Mouse (Mus musculus) MEL (cell line): ENCODE measurements around the gene Duox1. TPM values are rescaled to one million over a fixed set of nuclear protein-coding genes. Genes with fewer than 3 reads are reported as not detected.
"Not testable (repeated sequence)": the region's sequence is repeated elsewhere in the genome, so short reads cannot be mapped to it uniquely, and the experiment has no call there.

Experiments used
- DNase-seq: peaks from one replicate; pipeline ENCODE4 v3.0.0; 2011; ENCODE audit warnings: low read depth, low spot score
- H3K27ac ChIP-seq: 2 replicates; pipeline ENCODE4 v1.5.1; 2012; ENCODE audit warnings: low read depth, mild to moderate bottlenecking, control low read depth, low read length, moderate library complexity; ENCODE audit not compliant: control insufficient read depth
- H3K27me3 ChIP-seq, 2 experiments: fragments of 150-350 bp in 1 of 2; sonication (generic) in 1 of 2; 2 replicates each; pipeline ENCODE4 v1.6.1; 2012; ENCODE audit warnings: low read length in 2 of 2, mild to moderate bottlenecking in 2 of 2, improper control_type of control experiment in 1 of 2, moderate library complexity in 1 of 2; ENCODE audit not compliant: insufficient read depth in 2 of 2, control insufficient read depth in 1 of 2
- H3K36me3 ChIP-seq, 2 experiments: 2 replicates each; pipeline ENCODE4 v1.6.1; 2012 to 2014; ENCODE audit warnings: low read length in 2 of 2, improper control_type of control experiment in 1 of 2, inconsistent platforms in 1 of 2, mild to moderate bottlenecking in 1 of 2; ENCODE audit not compliant: insufficient read depth in 2 of 2, control insufficient read depth in 1 of 2
- H3K4me1 ChIP-seq, 2 experiments: fragments of 150-350 bp in 1 of 2; sonication (generic) in 1 of 2; 2 replicates each; pipeline ENCODE4 v1.6.1; 2012; ENCODE audit warnings: low read length in 2 of 2, improper control_type of control experiment in 1 of 2, mild to moderate bottlenecking in 1 of 2; ENCODE audit not compliant: insufficient read depth in 2 of 2, control insufficient read depth in 1 of 2
- H3K4me3 ChIP-seq, 2 experiments: fragments of 150-350 bp in 1 of 2; sonication (generic) in 1 of 2; 2 replicates each; pipeline ENCODE4 v1.5.1; 2012; ENCODE audit warnings: low read depth in 2 of 2, low read length in 2 of 2, mild to moderate bottlenecking in 2 of 2, moderate library complexity in 2 of 2, control low read depth in 1 of 2, improper control_type of control experiment in 1 of 2; ENCODE audit not compliant: control insufficient read depth in 1 of 2, insufficient read depth in 1 of 2
- H3K79me2 ChIP-seq: 2 replicates; pipeline ENCODE4 v1.6.1; 2012; ENCODE audit warnings: mild to moderate bottlenecking, low read length, moderate library complexity; ENCODE audit not compliant: control insufficient read depth, poor library complexity, insufficient read depth
- H3K9ac ChIP-seq: 2 replicates; pipeline ENCODE4 v1.6.1; 2012; ENCODE audit warnings: low read depth, mild to moderate bottlenecking, control low read depth, low read length, moderate library complexity; ENCODE audit not compliant: control insufficient read depth, poor library complexity, severe bottlenecking
- H3K9me3 ChIP-seq: fragments of 150-350 bp; sonication (generic); replicated peaks from 2 replicates; pipeline ENCODE4 v1.6.1; 2012; ENCODE audit warnings: mild to moderate bottlenecking, low read length, improper control_type of control experiment, moderate library complexity; ENCODE audit not compliant: insufficient read depth
- GATA1 ChIP-seq: IDR thresholded peaks from 2 replicates; pipeline ENCODE4 v1.6.1; 2011; ENCODE audit warnings: low read depth, low read length, improper control_type of control experiment
- HCFC1 ChIP-seq: IDR thresholded peaks from 2 replicates; pipeline ENCODE4 v1.6.1; 2012; ENCODE audit warnings: low read depth, mild to moderate bottlenecking, inconsistent platforms, low read length, improper control_type of control experiment, moderate library complexity
- KAT2A ChIP-seq: conservative IDR thresholded peaks from 2 replicates; pipeline ENCODE4 v1.6.1; 2012; ENCODE audit warnings: low read depth, low read length, improper control_type of control experiment, inconsistent platforms
- MAFK ChIP-seq: IDR thresholded peaks from 2 replicates; pipeline ENCODE4 v1.6.1; 2011; ENCODE audit warnings: low read depth, mild to moderate bottlenecking, low read length, improper control_type of control experiment, borderline replicate concordance
- MAZ ChIP-seq: IDR thresholded peaks from 2 replicates; pipeline ENCODE4 v1.6.1; 2012; ENCODE audit warnings: low read depth, mild to moderate bottlenecking, inconsistent platforms, low read length, improper control_type of control experiment
- MXI1 ChIP-seq: IDR thresholded peaks from 2 replicates; pipeline ENCODE4 v1.6.1; 2011; ENCODE audit warnings: mild to moderate bottlenecking, low read depth, low read length, improper control_type of control experiment
- POLR2AphosphoS2 ChIP-seq: IDR thresholded peaks from 2 replicates; pipeline ENCODE4 v1.6.1; 2011; ENCODE audit warnings: low read length, improper control_type of control experiment
- POLR2AphosphoS5 ChIP-seq: IDR thresholded peaks from 2 replicates; pipeline ENCODE4 v1.6.1; 2012; ENCODE audit warnings: low read depth, borderline replicate concordance, mild to moderate bottlenecking, inconsistent platforms, low read length, moderate library complexity, mixed read lengths
- RAD21 ChIP-seq: IDR thresholded peaks from 2 replicates; pipeline ENCODE4 v1.6.1; 2011; ENCODE audit warnings: mild to moderate bottlenecking, low read depth, low read length, improper control_type of control experiment
- SIN3A ChIP-seq: IDR thresholded peaks from 2 replicates; pipeline ENCODE4 v1.6.1; 2012; ENCODE audit warnings: low read length, improper control_type of control experiment, inconsistent platforms
- TAL1 ChIP-seq: IDR thresholded peaks from 2 replicates; pipeline ENCODE4 v1.6.1; 2012; ENCODE audit warnings: mild to moderate bottlenecking, inconsistent platforms, low read length, moderate library complexity, mixed read lengths
- TBP ChIP-seq: IDR thresholded peaks from 2 replicates; pipeline ENCODE4 v1.8.0; 2011; ENCODE audit warnings: low read depth, low read length, improper control_type of control experiment
- UBTF ChIP-seq: IDR thresholded peaks from 2 replicates; pipeline ENCODE4 v1.6.1; 2012; ENCODE audit warnings: low read depth, mild to moderate bottlenecking, inconsistent platforms, low read length, improper control_type of control experiment, moderate library complexity, borderline replicate concordance; ENCODE audit not compliant: insufficient read depth
- ZC3H11A ChIP-seq: IDR thresholded peaks from 2 replicates; pipeline ENCODE4 v1.6.1; 2012; ENCODE audit warnings: low read depth, mild to moderate bottlenecking, inconsistent platforms, low read length, improper control_type of control experiment
- ZKSCAN1 ChIP-seq: IDR thresholded peaks from 2 replicates; pipeline ENCODE4 v1.6.1; 2012; ENCODE audit warnings: low read depth, mild to moderate bottlenecking, inconsistent platforms, low read length, improper control_type of control experiment, moderate library complexity
- ZNF384 ChIP-seq: IDR thresholded peaks from 2 replicates; pipeline ENCODE4 v1.6.1; 2012; ENCODE audit warnings: low read depth, mild to moderate bottlenecking, inconsistent platforms, low read length, improper control_type of control experiment
- polyA plus RNA-seq, 2 experiments: library from polyadenylated mRNA; stranded (reverse) in 1 of 2; unstranded in 1 of 2; fragments of >175 nt in 1 of 2; fragments of >200 nt in 1 of 2; gene quantifications; 2 replicates each; pipeline versions ENCODE4 v1.2.1 to v1.2.4; 2012; ENCODE audit warnings: low replicate concordance in 2 of 2, low read depth in 1 of 2; ENCODE audit not compliant: insufficient read length in 2 of 2, insufficient read depth in 1 of 2, missing spikeins in 1 of 2
- total RNA-seq: library from RNA; depleted of rRNA; stranded (reverse); fragments of 300-350 nt; gene quantifications from 2 replicates; pipeline ENCODE4 v1.2.3, GENCODE M21; 2012; rRNA removed

Gene Duox1
- total and polyA plus RNA-seq, 3 experiments: 0.01 TPM; not detected in 2

GRCm38 (mm10) chr2:122387135-122387534 is 71.7 kb downstream of the Duox1 start:
- TF ChIP-seq TBP: peak; percentile 69
- TF ChIP-seq, all 39 proteins: peak for 1; not testable (repeated sequence) for 38
- H3K9me3 ChIP-seq, H3K27me3 ChIP-seq, H3K27ac ChIP-seq, H3K79me2 ChIP-seq, H3K4me1 ChIP-seq, H3K4me3 ChIP-seq, DNase-seq, H3K9ac ChIP-seq, H3K36me3 ChIP-seq: not testable (repeated sequence)

- TF ChIP-seq TAL1 (no peak), HCFC1 (no peak), UBTF (no peak), POLR2AphosphoS2 (no peak), MXI1 (no peak), ZNF384 (no peak), POLR2AphosphoS5 (no peak), SIN3A (no peak), RAD21 (no peak), ZC3H11A (no peak), MAFK (no peak), KAT2A (no peak), ZKSCAN1 (no peak), GATA1 (no peak), MAZ (no peak)
- H3K36me3 ChIP-seq: no peaks in the 10 kb centered on the region
- H3K79me2 ChIP-seq: no peaks in the 10 kb centered on the region
- no peaks in the 10 kb centered on the region for H3K4me1 ChIP-seq
- H3K4me3 ChIP-seq: no peak overlapping the region
- DNase-seq: no peak
- no peak overlapping the region for H3K9ac ChIP-seq
- peaks cover 0 to 1% of the 10 kb centered on the region in 2 experiments; a peak in 2 of 4 replicates for H3K27me3 ChIP-seq
- no peaks in the 10 kb centered on the region for H3K9me3 ChIP-seq
- no peak overlapping the region for H3K27ac ChIP-seq
Observed at GRCm38 (mm10) chr2:122396150-122396549, 80.7 kb downstream of the Duox1 start.

Other genes with a start within 250 kb of the Duox1 start
- gene Spg11, start 197.3 kb upstream of the Duox1 start, total RNA-seq: 5.9 TPM in 2 replicates
- gene Spg11, start 197.3 kb upstream of the Duox1 start, polyA plus RNA-seq: 1 to 10 TPM in 1 of 2 experiments, not detected in 1; 6.9 TPM
- 108 and 135 TPM in 2 replicates for gene B2m, start 168.0 kb upstream of the Duox1 start, total RNA-seq
- 1,000 to 10,000 TPM in 1 of 2 experiments, 100 to 1,000 TPM in 1; 229 to 1,161 TPM for gene B2m, start 168.0 kb upstream of the Duox1 start, polyA plus RNA-seq
- not detected in 2 replicates for gene Trim69, start 155.0 kb upstream of the Duox1 start, total RNA-seq
- gene Trim69, start 155.0 kb upstream of the Duox1 start, polyA plus RNA-seq: under 1 TPM in 1 of 2 experiments, not detected in 1; 0.04 TPM
- 0.58 and 0.72 TPM in 2 replicates for gene Patl2, start 129.5 kb upstream of the Duox1 start, total RNA-seq
- gene Patl2, start 129.5 kb upstream of the Duox1 start, polyA plus RNA-seq: under 1 TPM in 1 of 2 experiments, not detected in 1; 0.84 TPM
- not detected in 2 replicates for gene Terb2, start 129.4 kb upstream of the Duox1 start, total RNA-seq
- not detected for gene Terb2, start 129.4 kb upstream of the Duox1 start, polyA plus RNA-seq
- 39.6 and 41.1 TPM in 2 replicates for gene Sord, start 80.9 kb upstream of the Duox1 start, total RNA-seq
- gene Sord, start 80.9 kb upstream of the Duox1 start, polyA plus RNA-seq: 10 to 100 TPM in 1 of 2 experiments, not detected in 1; 61.7 TPM
- gene Duox2, start 17.2 kb upstream of the Duox1 start, total RNA-seq: not detected in 2 replicates
- not detected for gene Duox2, start 17.2 kb upstream of the Duox1 start, polyA plus RNA-seq
- not detected in 2 replicates for gene Duoxa2, start 16.8 kb upstream of the Duox1 start, total RNA-seq
- not detected for gene Duoxa2, start 16.8 kb upstream of the Duox1 start, polyA plus RNA-seq
- not detected in 2 replicates for gene Duoxa1, start 1.9 kb upstream of the Duox1 start, total RNA-seq
- gene Duoxa1, start 1.9 kb upstream of the Duox1 start, polyA plus RNA-seq: not detected
- 3.6 and 4.3 TPM in 2 replicates for gene Shf, start 53.5 kb downstream of the Duox1 start, total RNA-seq
- 1 to 10 TPM in 1 of 2 experiments, not detected in 1; 9.7 TPM for gene Shf, start 53.5 kb downstream of the Duox1 start, polyA plus RNA-seq
- 1.3 and 1.7 TPM in 2 replicates for gene Slc28a2, start 110.8 kb downstream of the Duox1 start, total RNA-seq
- 1 to 10 TPM in 1 of 2 experiments, not detected in 1; 2.6 TPM for gene Slc28a2, start 110.8 kb downstream of the Duox1 start, polyA plus RNA-seq
- 0.12 and 0.33 TPM in 2 replicates for gene Gm14085, start 169.3 kb downstream of the Duox1 start, total RNA-seq
- gene Gm14085, start 169.3 kb downstream of the Duox1 start, polyA plus RNA-seq: under 1 TPM in 1 of 2 experiments, not detected in 1; 0.22 TPM